In the genomic region with DNA sequence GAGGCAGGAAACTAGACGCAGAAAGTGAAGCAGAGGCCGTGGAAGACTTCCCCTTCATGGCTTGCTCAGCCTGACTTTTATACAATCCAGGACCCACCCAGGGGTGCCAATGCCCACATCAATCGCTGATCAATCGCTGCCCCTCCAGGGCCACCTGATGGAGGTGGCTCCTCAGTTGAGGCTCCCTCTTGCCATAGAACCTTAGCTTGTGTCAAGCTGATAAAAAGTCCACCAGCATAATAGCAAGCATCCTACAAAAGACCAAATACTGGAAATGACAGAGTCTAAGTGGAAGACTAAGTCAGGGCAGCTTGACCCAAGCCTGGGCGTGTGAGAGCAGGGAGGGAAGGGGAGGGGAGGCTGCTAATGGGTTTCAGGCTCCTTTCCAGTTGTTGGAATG, we compare ENCODE assay signal across 16 mouse cellular contexts. TPM values are rescaled to one million over a fixed set of nuclear protein-coding genes. Genes with fewer than 3 reads are reported as not detected.
DNase-seq lines count a peak whose midpoint lies in the region; ATAC-seq and TF ChIP-seq lines count a peak whose summit lies in the region.
"Had no signal": no experiment of that assay in that cellular context is flagged by ENCODE, and none has a peak within 500 bp of the region (broad histone marks: within the 10 kb centered on the region; RNA-seq: fewer than 3 reads in every experiment).

No protein-coding gene starts in this region.

- peaks cover 32% of the 10 kb centered on the region for H3K4me1 ChIP-seq in heart, embryonic 16.5 days (ENCODE audit: control insufficient read depth, insufficient read depth, low read length)
- peaks cover 7% of the 10 kb centered on the region for H3K4me1 ChIP-seq in liver, adult 2 months (ENCODE audit: control insufficient read depth, insufficient read depth, low read length)
- peaks cover 58% of the 10 kb centered on the region for H3K4me1 ChIP-seq in brown adipose tissue, adult 24 weeks (ENCODE audit: control insufficient read depth, insufficient read depth, insufficient read length, low read length)
- peaks cover 29% of the 10 kb centered on the region for H3K4me1 ChIP-seq in limb, embryonic 10.5 days

- no peak for ATAC-seq in heart, embryonic 16.5 days (replicated peaks; ENCODE audit: extremely low read depth, insufficient read depth, low FRiP score)
- no peak for ATAC-seq in inflammation-experienced regulatory T-cells, adult 6 months

- intact Hi-C loops in heart, postnatal 25 days (cut with DNase I) = no loop called here

- H3K79me2 ChIP-seq in liver, adult 2 months (ENCODE audit: control insufficient read depth, insufficient read depth, low read length) = peaks cover 50% of the 10 kb centered on the region

- no peak for TF ChIP-seq POLR2A in liver, adult 2 months (IDR thresholded peaks at IDR 0.05; ENCODE audit: extremely low read depth, insufficient read depth, low read length)

- no peak for TF ChIP-seq CTCF in liver, adult 2 months (IDR thresholded peaks at IDR 0.05; ENCODE audit: low read depth, low read length)

- WGBS in heart, embryonic 16.5 days = 81% methylated on average over 5 of the region's 5 CpGs
- 83% methylated on average over 5 of the region's 5 CpGs for WGBS in liver, adult 2 months
- WGBS in limb, embryonic 10.5 days = 76% methylated on average over 5 of the region's 5 CpGs

- H3K4me3 ChIP-seq in heart, embryonic 16.5 days (ENCODE audit: low read length) = no peak overlapping the region
- H3K4me3 ChIP-seq in liver, adult 2 months (ENCODE audit: insufficient read depth, low read depth, low read length) = no peak overlapping the region
- peak overlapping the region; percentile 23; the same call in 1 of the 2 replicates for H3K4me3 ChIP-seq in brown adipose tissue, adult 24 weeks (ENCODE audit: insufficient read depth, low read depth, low read length)
- no peak overlapping the region for H3K4me3 ChIP-seq in limb, embryonic 10.5 days
- H3K4me3 ChIP-seq: embryonic facial prominence, embryonic 12.5 days; limb, embryonic 13.5 days; midbrain, embryonic 12.5 days; myocyte had no signal

- H3K9ac ChIP-seq in heart, embryonic 16.5 days (ENCODE audit: low read length) = no peak overlapping the region
- no peak overlapping the region for H3K9ac ChIP-seq in liver, adult 2 months (ENCODE audit: low read depth, low read length)
- H3K9ac ChIP-seq: embryonic facial prominence, embryonic 12.5 days; limb, embryonic 13.5 days; midbrain, embryonic 12.5 days had no signal

- H3K9me3 ChIP-seq in heart, embryonic 16.5 days (replicated peaks; ENCODE audit: control insufficient read depth, low read length) = no peaks in the 10 kb centered on the region
- no peaks in the 10 kb centered on the region for H3K9me3 ChIP-seq in limb, embryonic 10.5 days (replicated peaks)
- H3K9me3 ChIP-seq: embryonic facial prominence, embryonic 12.5 days; limb, embryonic 13.5 days; midbrain, embryonic 12.5 days had no signal

- no peaks in the 10 kb centered on the region for H3K27me3 ChIP-seq in heart, embryonic 16.5 days (ENCODE audit: control insufficient read depth, insufficient read depth, low read length)
- H3K27me3 ChIP-seq in liver, adult 2 months (ENCODE audit: control insufficient read depth, insufficient read depth, low read length) = no peaks in the 10 kb centered on the region
- H3K27me3 ChIP-seq in limb, embryonic 10.5 days (ENCODE audit: low read depth, poor library complexity, severe bottlenecking) = no peaks in the 10 kb centered on the region
- H3K27me3 ChIP-seq: embryonic facial prominence, embryonic 12.5 days; limb, embryonic 13.5 days; midbrain, embryonic 12.5 days had no signal

- no peak for DNase-seq in heart, postnatal 25 days (ENCODE audit: low spot score)
- no peak for DNase-seq in liver, adult 2 months (ENCODE audit: extremely low read depth, low read depth, low spot score)
- no peak for DNase-seq in liver
- no peak for DNase-seq in limb, embryonic 10.5 days (ENCODE audit: low spot score)
- DNase-seq: adrenal gland, adult 2 months; cerebellum, postnatal 36 days; gastrocnemius, postnatal 36 days; right cerebral cortex, adult 18-20 months had no signal

- H3K27ac ChIP-seq in heart, embryonic 16.5 days (ENCODE audit: low read length) = peak overlapping the region; percentile 68
- peak overlapping the region; percentile 71 for H3K27ac ChIP-seq in liver, adult 2 months (replicated peaks; ENCODE audit: insufficient read depth, low read depth, low read length)
- H3K27ac ChIP-seq in brown adipose tissue, adult 24 weeks (replicated peaks; ENCODE audit: low read depth, low read length) = peak overlapping the region; percentile 91
- H3K27ac ChIP-seq in limb, embryonic 10.5 days = peak overlapping the region; percentile 20; the same call in 1 of the 2 replicates
- H3K27ac ChIP-seq: embryonic facial prominence, embryonic 12.5 days; limb, embryonic 13.5 days; macrophage; midbrain, embryonic 12.5 days had no signal

- H3K36me3 ChIP-seq in heart, embryonic 16.5 days (ENCODE audit: control insufficient read depth, insufficient read depth) = peaks cover 29% of the 10 kb centered on the region
- H3K36me3 ChIP-seq in liver, adult 2 months (ENCODE audit: control insufficient read depth, insufficient read depth, low read length) = peaks cover 13% of the 10 kb centered on the region; the same call in 1 of the 2 replicates
- peaks cover 14% of the 10 kb centered on the region for H3K36me3 ChIP-seq in limb, embryonic 10.5 days
- H3K36me3 ChIP-seq: midbrain, embryonic 12.5 days had no signal

- 0 out of 2 replicates have a peak overlapping the region, but pooled peaks have one; percentile 1 for H3K4me2 ChIP-seq in heart, embryonic 16.5 days (ENCODE audit: low read depth, low read length)
- H3K4me2 ChIP-seq: embryonic facial prominence, embryonic 12.5 days; limb, embryonic 13.5 days; midbrain, embryonic 12.5 days had no signal

RNA-seq across cellular contexts. Expression of a gene that starts 39.7 kb away (rescaled TPM):
- polyA plus RNA-seq in heart, embryonic 16.5 days (2015; fragmentation: Nextera tagmentation; extraction: Ambion mirVana) = 13.3 and 13.9 TPM in 2 replicates
- 10 to 100 TPM; 10.1 to 10.7 TPM for total RNA-seq in heart, postnatal 25 days (2021)
- 11.0 and 14.4 TPM in 2 replicates for total RNA-seq in liver, adult 2 months (2014; rRNA removed)
- polyA plus RNA-seq in liver, adult 2 months (2012; rRNA removed) = 19.7 and 24.1 TPM in 2 replicates
- 6.6 and 7.0 TPM in 2 replicates for polyA plus RNA-seq in brown adipose tissue, adult 24 weeks (2012; ENCODE audit: insufficient read depth, insufficient read length, missing spikeins)
- polyA plus RNA-seq in limb, embryonic 10.5 days (2016; fragmentation: Nextera tagmentation; extraction: Ambion mirVana) = 10.4 and 12.0 TPM in 2 replicates
- 10 to 100 TPM; 21.4 to 30.5 (median 28.0) TPM for polyA plus RNA-seq in inflammation-experienced regulatory T-cells, adult 6 months (2017; shearing (Covaris generic))

RNA-seq across cellular contexts. Expression of a gene that starts 40.2 kb away (rescaled TPM):
- 87.3 and 89.8 TPM in 2 replicates for polyA plus RNA-seq in heart, embryonic 16.5 days (2015; fragmentation: Nextera tagmentation; extraction: Ambion mirVana)
- total RNA-seq in heart, postnatal 25 days (2021) = 10 to 100 TPM; 73.2 to 73.8 TPM
- 48.5 and 52.1 TPM in 2 replicates for total RNA-seq in liver, adult 2 months (2014; rRNA removed)
- polyA plus RNA-seq in liver, adult 2 months (2012; rRNA removed) = 18.2 and 21.7 TPM in 2 replicates
- 203 and 223 TPM in 2 replicates for polyA plus RNA-seq in brown adipose tissue, adult 24 weeks (2012; ENCODE audit: insufficient read depth, insufficient read length, missing spikeins)
- 129 and 149 TPM in 2 replicates for polyA plus RNA-seq in limb, embryonic 10.5 days (2016; fragmentation: Nextera tagmentation; extraction: Ambion mirVana)
- 100 to 1,000 TPM; 137 to 194 (median 168) TPM for polyA plus RNA-seq in inflammation-experienced regulatory T-cells, adult 6 months (2017; shearing (Covaris generic))

Comparison
In these comparisons a context has a peak if more than half of its experiments do, and no peak if none do; other contexts are left out.
1. H3K27ac ChIP-seq: peak in every context shown above with its lines; median percentile 91 in brown adipose tissue, adult 24 weeks; 71 in liver, adult 2 months; 68 in heart, embryonic 16.5 days; 20 in limb, embryonic 10.5 days.